Mouse (Mus musculus) brain, embryonic 18.5 days (tissue): ENCODE measurements at regions not wholly inside any gene's neighbourhood (a gene's known extent, or its start where the extent isn't known, plus 50 kb on each side); places are given as distances from the start of the nearest gene placed in this dataset.

Source experiments
- DNase-seq: peaks from one replicate; pipeline ENCODE4 v3.0.0-alpha.2; 2012; ENCODE audit warnings: low read depth, low spot score

DNA sequence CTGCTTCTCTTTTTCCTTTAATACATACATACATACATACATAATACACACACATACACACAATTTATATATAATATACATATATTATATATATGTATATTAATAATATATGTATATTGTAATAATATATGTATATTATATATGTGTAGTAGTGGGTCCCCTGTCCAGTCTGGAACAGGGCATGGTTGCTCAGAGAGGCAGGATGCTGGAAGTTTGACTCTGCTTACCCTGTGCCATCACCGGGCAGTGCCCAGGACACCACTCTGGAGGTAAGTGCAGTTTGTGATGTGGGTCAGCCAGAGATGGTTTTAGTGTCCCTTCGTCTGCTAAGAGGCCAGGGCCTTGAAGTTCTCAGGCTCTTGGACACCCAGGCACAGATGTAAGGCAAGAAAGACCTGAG is 923.5 kb upstream of the Nrxn1 start:
- DNase-seq: no peak

DNA sequence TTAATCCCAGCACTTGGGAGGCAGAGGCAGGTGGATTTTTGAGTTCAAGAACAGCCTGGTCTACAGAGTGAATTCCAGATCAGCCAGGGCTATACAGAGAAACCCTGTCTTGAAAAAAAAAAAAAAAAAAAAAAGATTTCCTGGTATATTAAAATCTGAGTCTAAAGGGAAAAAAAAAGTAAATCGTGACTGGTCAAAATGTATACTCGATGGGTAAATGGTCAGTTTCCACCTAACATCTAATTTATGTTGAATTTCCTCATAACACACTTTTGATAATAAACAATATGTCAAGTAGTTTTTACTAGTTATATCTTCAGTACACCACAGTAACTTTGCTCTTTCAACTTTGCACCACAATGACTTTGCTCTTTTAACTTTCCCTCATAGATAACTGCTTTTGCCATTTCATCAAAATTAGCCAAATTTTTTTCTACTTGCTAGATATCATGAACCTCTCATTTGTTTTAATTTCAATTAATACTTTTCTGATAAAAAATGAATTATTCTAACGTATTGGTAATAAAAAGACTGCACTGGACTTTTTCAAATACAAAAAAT is 922.8 kb upstream of the Nrxn1 start:
- DNase-seq: no peak

DNA sequence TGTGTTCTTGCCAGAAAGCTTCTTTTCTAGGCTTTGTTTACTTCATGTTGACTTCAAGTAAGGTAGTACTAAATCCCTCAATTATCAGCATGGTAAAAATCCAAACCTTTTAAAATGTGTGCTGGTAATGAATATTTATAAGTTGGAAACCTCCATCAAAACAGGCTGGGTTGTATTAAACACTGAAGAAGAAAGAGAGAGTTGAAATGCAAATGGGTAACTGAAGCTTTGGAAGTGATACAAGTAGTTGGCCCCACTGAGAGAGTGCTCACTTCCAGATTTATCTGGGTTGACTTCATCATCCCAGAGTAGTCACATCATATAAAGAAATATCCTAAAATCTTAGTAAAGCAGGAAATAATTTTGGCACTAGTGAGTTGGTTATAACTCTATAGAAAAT is 902.7 kb upstream of the Nrxn1 start:
- peak; percentile 8 for DNase-seq

DNA sequence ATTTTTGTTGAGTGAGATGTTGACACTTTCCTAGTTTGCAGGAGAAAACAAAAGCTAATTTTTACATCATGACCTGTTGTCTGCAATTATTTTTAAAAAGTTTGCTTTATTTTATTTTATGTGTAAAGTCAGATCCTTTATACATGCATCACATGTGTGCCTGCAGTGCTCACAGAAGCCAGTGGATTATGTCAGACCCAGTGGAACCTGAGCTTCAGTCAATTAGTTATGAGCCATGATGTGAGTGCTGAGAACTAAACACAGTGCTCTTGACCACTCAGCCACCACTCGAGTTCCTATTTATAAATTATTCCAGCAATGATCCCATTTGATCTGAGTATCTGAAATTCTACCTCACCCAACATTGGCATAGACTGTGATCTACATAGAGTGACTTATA is 902.2 kb upstream of the Nrxn1 start:
- no peak for DNase-seq

DNA sequence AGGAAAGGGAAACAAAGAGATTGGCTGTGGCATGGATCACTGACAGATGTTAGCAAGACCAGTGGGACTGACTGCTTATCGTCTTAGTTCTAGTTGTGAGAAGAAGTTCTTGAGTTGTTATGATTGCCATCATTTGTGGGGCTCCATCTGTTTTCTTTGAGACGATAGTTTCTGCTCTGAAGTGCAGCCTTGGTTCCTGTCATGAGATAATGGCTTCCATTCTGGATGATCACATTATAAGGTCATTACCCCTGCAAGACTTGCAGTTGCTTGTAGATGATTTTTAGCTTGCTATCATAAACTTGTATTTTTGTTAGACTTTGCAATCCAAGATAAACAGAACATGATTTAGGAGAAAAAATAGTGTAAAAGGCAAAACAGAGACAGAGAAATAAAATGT is 881.6 kb upstream of the Nrxn1 start:
- DNase-seq: no peak
